Mouse (Mus musculus) small intestine, adult 2 months (tissue): ENCODE measurements around the gene Orc5.

Experiments used
- CTCF ChIP-seq: fragments of 200-500 bp; IDR thresholded peaks from 2 replicates; pipeline ENCODE4 v1.5.1; 2012; ENCODE audit warnings: low read depth, mild to moderate bottlenecking, control low read depth, inconsistent platforms, low read length, moderate library complexity, mixed read lengths; ENCODE audit not compliant: insufficient replicate concordance, insufficient read length; ENCODE audit errors: extremely low read depth
- POLR2A ChIP-seq: fragments of 200-500 bp; IDR thresholded peaks from 2 replicates; pipeline ENCODE4 v1.6.1; 2012; ENCODE audit warnings: low read depth, mild to moderate bottlenecking, control low read depth, inconsistent platforms, low read length, moderate library complexity

- no peak for TF ChIP-seq CTCF
- no peak for TF ChIP-seq POLR2A
Observed at GRCm38 (mm10) chr5:22584556-22584955, 34.3 kb upstream of the Orc5 start.
